Mouse (Mus musculus): ENCODE data around the gene Lpp. TPM values are rescaled to one million over a fixed set of nuclear protein-coding genes. Genes with fewer than 3 reads are reported as not detected.
"Not testable (repeated sequence)": the region's sequence is repeated elsewhere in the genome, so short reads cannot be mapped to it uniquely, and the experiment has no call there.

The Lpp gene
- polyA plus RNA-seq, 1 experiment from 2014 or later: 42.7 TPM

- ATAC-seq (ENCODE audit: low read depth) (no peak; the same call in 1 of the 2 replicates), DNase-seq (ENCODE audit: low spot score) (peak; percentile 73)
- no peaks in the 10 kb centered on the region for H3K36me3 ChIP-seq (ENCODE audit: control insufficient read depth, insufficient read depth, low read length)
- no peaks in the 10 kb centered on the region for H3K27me3 ChIP-seq (replicated peaks; ENCODE audit: control insufficient read depth, insufficient read depth, low read length)
- H3K4me1 ChIP-seq (ENCODE audit: control insufficient read depth, insufficient read depth, low read length): 0 out of 2 replicates have a peak, but pooled peaks cover 3% of the 10 kb centered on the region
- no peak overlapping the region for H3K27ac ChIP-seq (replicated peaks; ENCODE audit: low read depth, low read length)
- H3K9ac ChIP-seq (ENCODE audit: low read depth, low read length): no peak overlapping the region
- H3K9me3 ChIP-seq (ENCODE audit: control insufficient read depth, low read length): no peaks in the 10 kb centered on the region
- 38% methylated on average over 4 of the region's 4 CpGs for WGBS
- H3K4me3 ChIP-seq (ENCODE audit: low read depth, low read length): no peak overlapping the region
- H3K4me2 ChIP-seq (ENCODE audit: low read depth, low read length): no peak overlapping the region
Observed at GRCm38 (mm10) chr16:25016261-25016836, 623.0 kb downstream of the Lpp start.

- no peaks in the 10 kb centered on the region for H3K36me3 ChIP-seq (ENCODE audit: control insufficient read depth, insufficient read depth, low read length)
- no peak overlapping the region for H3K4me2 ChIP-seq (ENCODE audit: low read depth, low read length)
- no peak for ATAC-seq (ENCODE audit: low read depth)
- no peak overlapping the region for H3K4me3 ChIP-seq (ENCODE audit: low read depth, low read length)
- H3K27me3 ChIP-seq (replicated peaks; ENCODE audit: control insufficient read depth, insufficient read depth, low read length): no peaks in the 10 kb centered on the region
- no peak for DNase-seq (ENCODE audit: low spot score)
- no peaks in the 10 kb centered on the region for H3K9me3 ChIP-seq (ENCODE audit: control insufficient read depth, low read length)
- 0 out of 2 replicates have a peak, but pooled peaks cover 3% of the 10 kb centered on the region for H3K4me1 ChIP-seq (ENCODE audit: control insufficient read depth, insufficient read depth, low read length)
- H3K9ac ChIP-seq (ENCODE audit: low read depth, low read length): no peak overlapping the region
- H3K27ac ChIP-seq (replicated peaks; ENCODE audit: low read depth, low read length): no peak overlapping the region
Observed at GRCm38 (mm10) chr16:25017046-25017445, 623.7 kb downstream of the Lpp start.

- not testable (repeated sequence) for H3K9me3 ChIP-seq (ENCODE audit: control insufficient read depth, low read length); H3K4me3 ChIP-seq (ENCODE audit: low read depth, low read length); ATAC-seq (ENCODE audit: low read depth); H3K4me1 ChIP-seq (ENCODE audit: control insufficient read depth, insufficient read depth, low read length); H3K9ac ChIP-seq (ENCODE audit: low read depth, low read length); DNase-seq (ENCODE audit: low spot score); H3K36me3 ChIP-seq (ENCODE audit: control insufficient read depth, insufficient read depth, low read length); H3K4me2 ChIP-seq (ENCODE audit: low read depth, low read length); H3K27me3 ChIP-seq (replicated peaks; ENCODE audit: control insufficient read depth, insufficient read depth, low read length); H3K27ac ChIP-seq (replicated peaks; ENCODE audit: low read depth, low read length)
- WGBS: 72% methylated on average over 2 of the region's 2 CpGs
Observed at GRCm38 (mm10) chr16:25021743-25022359, 628.5 kb downstream of the Lpp start.

GRCm38 (mm10) chr16:25024591-25024990 is 631.3 kb downstream of the Lpp start:
- WGBS: 83% methylated on average over 3 of the region's 3 CpGs
- no peaks in the 10 kb centered on the region for H3K36me3 ChIP-seq (ENCODE audit: control insufficient read depth, insufficient read depth, low read length)
- no peak overlapping the region for H3K4me2 ChIP-seq (ENCODE audit: low read depth, low read length)
- H3K27ac ChIP-seq (replicated peaks; ENCODE audit: low read depth, low read length): no peak overlapping the region
- ATAC-seq (ENCODE audit: low read depth): no peak
- H3K27me3 ChIP-seq (replicated peaks; ENCODE audit: control insufficient read depth, insufficient read depth, low read length): no peaks in the 10 kb centered on the region
- no peak overlapping the region for H3K9ac ChIP-seq (ENCODE audit: low read depth, low read length)
- no peak overlapping the region for H3K4me3 ChIP-seq (ENCODE audit: low read depth, low read length)
- H3K4me1 ChIP-seq (ENCODE audit: control insufficient read depth, insufficient read depth, low read length): no peaks in the 10 kb centered on the region
- no peaks in the 10 kb centered on the region for H3K9me3 ChIP-seq (ENCODE audit: control insufficient read depth, low read length)
- DNase-seq (ENCODE audit: low spot score): no peak

GRCm38 (mm10) chr16:25026191-25026590 is 632.9 kb downstream of the Lpp start:
- Histone ChIP-seq H3K4me1 (ENCODE audit: control insufficient read depth, insufficient read depth, low read length) (no peaks in the 10 kb centered on the region), H3K27ac (replicated peaks; ENCODE audit: low read depth, low read length) (no peak overlapping the region), H3K9me3 (ENCODE audit: control insufficient read depth, low read length) (no peaks in the 10 kb centered on the region), H3K4me3 (ENCODE audit: low read depth, low read length) (no peak overlapping the region), H3K27me3 (replicated peaks; ENCODE audit: control insufficient read depth, insufficient read depth, low read length) (no peaks in the 10 kb centered on the region), H3K9ac (ENCODE audit: low read depth, low read length) (no peak overlapping the region), H3K36me3 (ENCODE audit: control insufficient read depth, insufficient read depth, low read length) (no peaks in the 10 kb centered on the region), H3K4me2 (ENCODE audit: low read depth, low read length) (no peak overlapping the region)
- no peak for ATAC-seq (ENCODE audit: low read depth)
- peak; percentile 42 for DNase-seq (ENCODE audit: low spot score)
- 87% methylated on average over 1 of the region's 1 CpGs for WGBS

GRCm38 (mm10) chr16:25029548-25029947 is 636.2 kb downstream of the Lpp start:
- no peak for ATAC-seq (ENCODE audit: low read depth)
- Histone ChIP-seq H3K9ac (ENCODE audit: low read depth, low read length) (no peak overlapping the region), H3K4me3 (ENCODE audit: low read depth, low read length) (no peak overlapping the region), H3K27me3 (replicated peaks; ENCODE audit: control insufficient read depth, insufficient read depth, low read length) (no peaks in the 10 kb centered on the region), H3K9me3 (ENCODE audit: control insufficient read depth, low read length) (no peaks in the 10 kb centered on the region), H3K36me3 (ENCODE audit: control insufficient read depth, insufficient read depth, low read length) (no peaks in the 10 kb centered on the region), H3K4me2 (ENCODE audit: low read depth, low read length) (no peak overlapping the region), H3K27ac (replicated peaks; ENCODE audit: low read depth, low read length) (no peak overlapping the region), H3K4me1 (ENCODE audit: control insufficient read depth, insufficient read depth, low read length) (no peaks in the 10 kb centered on the region)
- no peak for DNase-seq (ENCODE audit: low spot score)
- WGBS: 83% methylated on average over 8 of the region's 8 CpGs

- Histone ChIP-seq H3K27me3 (replicated peaks; ENCODE audit: control insufficient read depth, insufficient read depth, low read length) (no peaks in the 10 kb centered on the region), H3K4me2 (ENCODE audit: low read depth, low read length) (no peak overlapping the region), H3K27ac (replicated peaks; ENCODE audit: low read depth, low read length) (no peak overlapping the region), H3K9me3 (ENCODE audit: control insufficient read depth, low read length) (no peaks in the 10 kb centered on the region), H3K36me3 (ENCODE audit: control insufficient read depth, insufficient read depth, low read length) (no peaks in the 10 kb centered on the region), H3K9ac (ENCODE audit: low read depth, low read length) (no peak overlapping the region), H3K4me3 (ENCODE audit: low read depth, low read length) (no peak overlapping the region), H3K4me1 (ENCODE audit: control insufficient read depth, insufficient read depth, low read length) (peaks cover 7% of the 10 kb centered on the region)
- DNase-seq (ENCODE audit: low spot score) (no peak), ATAC-seq (ENCODE audit: low read depth) (no peak)
- WGBS: 72% methylated on average over 6 of the region's 6 CpGs
Observed at GRCm38 (mm10) chr16:25037361-25037760, 644.1 kb downstream of the Lpp start.

GRCm38 (mm10) chr16:25038529-25038928 is 645.2 kb downstream of the Lpp start:
- Histone ChIP-seq H3K4me2 (ENCODE audit: low read depth, low read length) (no peak overlapping the region), H3K9ac (ENCODE audit: low read depth, low read length) (no peak overlapping the region), H3K27me3 (replicated peaks; ENCODE audit: control insufficient read depth, insufficient read depth, low read length) (no peaks in the 10 kb centered on the region), H3K4me3 (ENCODE audit: low read depth, low read length) (no peak overlapping the region), H3K27ac (replicated peaks; ENCODE audit: low read depth, low read length) (no peak overlapping the region), H3K4me1 (ENCODE audit: control insufficient read depth, insufficient read depth, low read length) (peaks cover 17% of the 10 kb centered on the region), H3K9me3 (ENCODE audit: control insufficient read depth, low read length) (no peaks in the 10 kb centered on the region), H3K36me3 (ENCODE audit: control insufficient read depth, insufficient read depth, low read length) (no peaks in the 10 kb centered on the region)
- DNase-seq (ENCODE audit: low spot score) (no peak), ATAC-seq (ENCODE audit: low read depth) (no peak)
- 84% methylated on average over 6 of the region's 6 CpGs for WGBS

GRCm38 (mm10) chr16:25039904-25040303 is 646.6 kb downstream of the Lpp start:
- H3K4me3 ChIP-seq (ENCODE audit: low read depth, low read length): no peak overlapping the region
- H3K36me3 ChIP-seq (ENCODE audit: control insufficient read depth, insufficient read depth, low read length): no peaks in the 10 kb centered on the region
- no peak overlapping the region for H3K27ac ChIP-seq (replicated peaks; ENCODE audit: low read depth, low read length)
- H3K9me3 ChIP-seq (ENCODE audit: control insufficient read depth, low read length): no peaks in the 10 kb centered on the region
- peaks cover 23% of the 10 kb centered on the region for H3K4me1 ChIP-seq (ENCODE audit: control insufficient read depth, insufficient read depth, low read length)
- 45% methylated on average over 10 of the region's 10 CpGs for WGBS
- no peaks in the 10 kb centered on the region for H3K27me3 ChIP-seq (replicated peaks; ENCODE audit: control insufficient read depth, insufficient read depth, low read length)
- ATAC-seq (ENCODE audit: low read depth) (peak; percentile 81), DNase-seq (ENCODE audit: low spot score) (peak; percentile 76)
- H3K4me2 ChIP-seq (ENCODE audit: low read depth, low read length): no peak overlapping the region
- no peak overlapping the region for H3K9ac ChIP-seq (ENCODE audit: low read depth, low read length)

Data from embryonic facial prominence, embryonic 14.5 days (tissue).